Mouse (Mus musculus) ovary, adult 10 weeks (tissue): ENCODE measurements around the gene Peg12. TPM values are rescaled to one million over a fixed set of nuclear protein-coding genes. Genes with fewer than 3 reads are reported as not detected.

Source experiments
- polyA plus RNA-seq: library from polyadenylated mRNA; stranded (reverse); fragments of 350-450 nt; fragmentation: Illumina TruSeq; extraction: RNeasy Lipid Tissue Mini Kit (QIAGEN cat#74804); gene quantifications from one replicate; pipeline ENCODE4 v1.2.3, GENCODE M21; 2014

The Peg12 gene
- polyA plus RNA-seq: 1.3 TPM

DNA sequence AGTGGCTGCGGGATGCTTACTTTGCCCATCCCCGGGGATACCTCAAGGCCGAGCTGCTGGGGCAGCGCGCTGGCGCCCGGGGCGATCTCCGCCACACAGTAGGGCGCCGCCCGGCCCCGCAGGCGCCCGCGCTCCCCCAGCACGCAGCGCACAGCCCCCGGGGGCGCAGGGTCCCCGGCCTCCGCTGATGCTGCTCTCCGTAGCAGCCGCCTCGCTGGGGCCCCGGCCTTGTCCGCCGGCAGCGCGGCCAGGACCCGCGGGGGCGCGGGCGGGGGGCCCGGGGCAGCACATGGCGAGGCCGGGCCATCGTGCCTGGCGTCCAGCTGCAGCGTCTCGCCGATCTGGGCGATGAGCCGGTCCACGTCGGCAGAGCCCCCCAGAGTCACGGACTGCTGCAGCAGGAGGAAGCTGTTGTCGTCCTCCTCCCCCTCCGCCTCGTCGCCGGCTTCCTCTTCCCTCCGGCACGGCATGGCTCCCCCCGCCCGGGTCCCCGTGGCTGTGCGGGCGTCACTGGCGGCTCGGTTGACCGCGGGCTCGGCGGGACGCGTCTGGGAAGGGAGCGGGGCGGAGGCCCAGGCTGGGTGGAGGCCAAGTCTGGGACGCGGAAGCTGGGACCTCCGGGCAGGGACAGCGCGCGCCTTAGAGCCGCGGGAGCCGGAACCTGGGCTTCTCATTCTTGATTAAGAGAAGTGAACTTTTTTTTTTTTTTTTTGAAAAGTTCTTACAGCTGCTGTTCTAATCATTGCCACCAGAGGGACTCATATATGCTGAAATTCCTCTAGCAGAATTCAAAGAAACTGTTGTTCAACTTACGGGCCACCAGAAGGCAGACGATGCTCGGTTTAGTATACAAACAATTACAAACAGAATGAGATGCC lies at the start of gene Peg12:
TSS of gene Peg12 (minus strand) at position 633 of the 878 bp plus-strand sequence.

DNA sequence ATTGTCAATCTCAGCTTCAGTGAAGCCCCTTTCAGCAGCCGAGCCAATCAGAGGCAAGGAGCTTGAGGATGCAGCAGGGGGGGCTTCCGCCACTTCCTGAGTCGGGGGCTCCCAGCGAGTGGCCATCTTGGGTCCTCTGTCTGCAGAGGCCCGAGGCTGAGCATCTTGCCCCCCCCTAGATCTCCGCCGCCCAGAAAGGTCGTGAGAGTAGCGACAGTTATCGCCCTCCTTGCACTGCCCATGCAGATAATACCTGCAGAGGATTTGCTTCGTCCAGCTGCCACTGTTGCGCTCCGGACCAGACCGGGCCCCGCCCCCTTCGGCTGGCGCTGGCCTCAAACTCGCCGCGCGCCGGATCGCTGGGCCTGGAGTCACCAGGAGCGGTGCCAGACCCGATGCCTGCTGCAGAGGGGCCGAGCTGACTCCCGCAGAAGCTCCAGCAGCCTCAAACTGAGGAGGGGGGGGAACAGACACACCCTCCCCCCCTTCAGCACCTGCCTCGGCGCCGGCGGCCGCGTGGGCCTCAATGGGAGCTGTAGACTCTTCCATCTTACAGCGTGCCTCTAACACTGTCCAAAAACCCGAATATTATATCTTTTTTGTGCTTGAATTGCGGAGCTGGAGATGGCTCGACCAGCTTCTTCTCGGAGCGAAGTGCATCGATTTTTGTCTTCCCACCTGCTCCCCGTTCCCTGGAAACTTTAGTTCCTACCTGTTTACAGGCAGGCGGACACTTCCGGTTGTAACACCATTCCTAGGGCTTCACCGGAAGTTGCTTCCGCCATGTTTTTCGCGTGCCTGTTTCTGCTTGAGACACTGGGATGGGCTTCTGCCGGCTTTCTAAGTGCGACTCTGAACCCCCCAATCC lies 44.6 kb downstream of the Peg12 start, which contains the start of gene Mkrn3:
TSS of gene Mkrn3 (minus strand) at position 647 of the 868 bp plus-strand sequence.

Other genes with a start within 250 kb of the Peg12 start
- gene Ndn, start 117.9 kb downstream of the Peg12 start, polyA plus RNA-seq: 9.5 TPM
- not detected for gene Magel2, start 87.5 kb downstream of the Peg12 start, polyA plus RNA-seq
- 1.4 TPM for gene Mkrn3, start 44.4 kb downstream of the Peg12 start, polyA plus RNA-seq